Mouse (Mus musculus): ENCODE measurements around the gene Ap5z1. TPM values are rescaled to one million over a fixed set of nuclear protein-coding genes. Genes with fewer than 3 reads are reported as not detected.
A peak's percentile ranks its signal among the peaks of the same experiment; 100 is the strongest.

The Ap5z1 gene
- total RNA-seq, 2 experiments from 2014 or later = 24.4 to 31.3 TPM

GRCm38 (mm10) chr5:142458791-142459557 is 4.8 kb upstream of the Ap5z1 start:
- Histone ChIP-seq H3K27ac (peak overlapping the region; percentile 84), H3K4me3 (no peak overlapping the region)
- no peak for TF ChIP-seq CTCF (conservative IDR thresholded peaks at IDR 0.05)
- no peak for DNase-seq (ENCODE audit: low spot score in 2 of 2)

DNA sequence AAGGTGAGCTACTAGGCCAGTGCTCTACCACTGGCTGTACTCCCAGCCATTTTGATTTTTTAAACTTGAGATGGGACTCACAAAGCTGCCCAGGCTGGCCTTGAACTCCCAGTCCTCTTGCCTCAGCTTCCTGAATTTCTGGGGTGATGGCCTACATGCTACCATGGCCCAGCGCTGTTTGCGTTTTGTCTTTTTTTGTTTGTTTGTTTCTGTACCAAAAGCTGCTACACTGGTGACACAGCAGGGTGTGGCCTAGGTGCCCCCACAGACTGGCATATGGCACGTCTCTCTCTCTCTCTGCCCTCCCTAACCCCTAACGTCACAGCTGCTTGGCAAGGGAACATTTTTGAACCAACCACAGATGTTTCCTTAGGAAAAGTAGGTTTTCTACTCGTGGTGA is 3.9 kb upstream of the Ap5z1 start:
- TF ChIP-seq CTCF (conservative IDR thresholded peaks at IDR 0.05) = no peak
- no peak for DNase-seq (ENCODE audit: low spot score in 2 of 2)
- H3K4me3 ChIP-seq = no peak overlapping the region
- peak overlapping the region; percentile 84; the same call in 1 of the 2 replicates for H3K27ac ChIP-seq

- Histone ChIP-seq H3K4me3 (no peak overlapping the region), H3K27ac (no peak overlapping the region)
- DNase-seq (ENCODE audit: low spot score in 2 of 2) = no peak
- TF ChIP-seq CTCF (conservative IDR thresholded peaks at IDR 0.05) = no peak
Observed at GRCm38 (mm10) chr5:142461942-142462640, 1.7 kb upstream of the Ap5z1 start.

DNA sequence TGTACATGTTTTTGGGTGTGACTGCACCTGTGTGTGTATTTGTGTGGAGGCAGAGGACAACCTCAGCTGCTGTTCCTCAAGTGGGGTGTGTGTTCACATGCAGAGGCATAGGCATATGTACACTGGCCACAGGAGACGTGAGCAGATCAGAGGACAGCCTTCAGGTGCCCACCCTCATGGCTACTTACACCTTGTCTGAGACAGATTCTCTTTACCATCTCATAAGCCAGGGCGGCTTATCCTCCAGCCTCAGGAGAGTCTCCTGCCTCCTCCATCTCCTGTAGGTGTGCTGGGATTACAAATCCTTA is 1.1 kb upstream of the Ap5z1 start:
- 0 out of 2 replicates have a peak overlapping the region, but pooled peaks have one; percentile 91 for H3K27ac ChIP-seq
- no peak for TF ChIP-seq CTCF (conservative IDR thresholded peaks at IDR 0.05)
- DNase-seq (ENCODE audit: low spot score in 2 of 2) = no peak
- H3K4me3 ChIP-seq = no peak overlapping the region

GRCm38 (mm10) chr5:142463011-142463410 is 733 bp upstream of the Ap5z1 start:
- TF ChIP-seq CTCF (conservative IDR thresholded peaks at IDR 0.05) = no peak
- no peak for DNase-seq (ENCODE audit: low spot score in 2 of 2)
- Histone ChIP-seq H3K4me3 (peak overlapping the region; percentile 95), H3K27ac (peak overlapping the region; percentile 91)

DNA sequence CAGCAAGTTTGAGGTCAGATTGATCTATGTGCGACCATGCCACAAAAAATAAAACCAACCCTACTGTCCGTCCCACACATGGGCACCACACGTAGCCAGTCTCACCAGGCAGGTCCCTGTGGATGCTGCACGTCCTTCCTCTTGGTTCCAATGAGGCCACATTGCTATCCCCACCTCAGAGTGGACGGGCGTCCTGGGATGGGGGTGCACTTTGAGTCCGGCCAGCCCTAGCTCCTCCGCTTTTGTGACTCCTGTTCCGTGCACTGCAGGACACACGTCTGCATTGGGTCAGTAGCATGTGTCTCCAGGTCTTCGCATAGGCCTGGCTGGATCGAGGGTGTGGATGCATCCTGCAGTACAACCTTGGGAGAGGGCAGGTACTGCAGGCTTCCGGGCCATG is 4.6 kb downstream of the Ap5z1 start:
- TF ChIP-seq CTCF (conservative IDR thresholded peaks at IDR 0.05) = no peak
- no peak overlapping the region for H3K27ac ChIP-seq
- no peak for DNase-seq (ENCODE audit: low spot score in 2 of 2)
- H3K4me3 ChIP-seq = no peak overlapping the region

- TF ChIP-seq CTCF (conservative IDR thresholded peaks at IDR 0.05) = no peak
- no peak for DNase-seq (ENCODE audit: low spot score in 2 of 2)
- no peak overlapping the region for H3K4me3 ChIP-seq
- H3K27ac ChIP-seq = no peak overlapping the region
Observed at GRCm38 (mm10) chr5:142469796-142470195, 6.1 kb downstream of the Ap5z1 start.

DNA sequence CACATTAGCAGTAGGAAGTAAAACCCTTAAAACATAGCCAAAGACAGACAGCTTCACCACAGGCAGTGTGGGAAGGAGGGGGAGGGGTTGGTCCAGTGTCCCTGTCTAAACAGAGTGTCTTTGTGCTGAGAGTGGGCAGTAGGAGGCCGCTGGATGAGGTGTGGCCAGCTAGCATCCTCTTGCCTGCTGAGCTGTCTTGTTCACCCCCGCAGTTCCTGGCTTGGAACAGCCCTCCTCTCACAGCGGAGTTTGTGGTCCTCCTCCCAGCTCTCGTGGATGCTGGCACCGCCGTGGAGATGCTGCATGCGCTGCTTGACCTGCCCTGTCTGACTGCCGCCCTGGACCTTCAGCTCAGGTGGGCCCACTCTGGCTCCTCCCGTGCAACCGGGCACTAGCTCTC is 10.0 kb downstream of the Ap5z1 start:
- no peak for TF ChIP-seq CTCF (conservative IDR thresholded peaks at IDR 0.05)
- H3K27ac ChIP-seq = peak overlapping the region; percentile 48; the same call in 1 of the 2 replicates
- DNase-seq (ENCODE audit: low spot score in 2 of 2) = no peak

DNA sequence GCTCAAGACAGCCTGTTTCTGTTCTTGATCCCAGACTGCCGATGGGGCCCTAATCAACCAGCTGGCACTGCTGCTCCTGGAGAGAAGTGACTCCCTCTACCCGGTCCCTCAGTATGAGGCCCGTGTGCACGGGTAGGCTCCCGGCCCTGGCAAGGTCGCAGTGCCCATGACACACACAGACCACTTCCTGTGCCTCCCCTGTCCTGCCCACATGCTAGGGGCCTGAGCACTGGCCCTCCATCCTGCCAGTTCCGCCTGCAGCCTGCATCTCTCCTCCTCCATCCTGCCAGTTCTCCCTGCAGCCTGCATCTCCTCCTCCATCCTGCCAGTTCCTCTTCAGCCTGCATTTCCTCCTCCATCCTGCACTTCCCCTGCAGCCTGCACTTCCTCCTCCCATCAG is 11.9 kb downstream of the Ap5z1 start:
- Histone ChIP-seq H3K27ac (peak overlapping the region; percentile 61), H3K4me3 (no peak overlapping the region)
- no peak for DNase-seq (ENCODE audit: low spot score in 2 of 2)
- TF ChIP-seq CTCF (conservative IDR thresholded peaks at IDR 0.05) = no peak

More for the DNA sequence above, 10.0 kb downstream of the Ap5z1 start:
- H3K4me3 ChIP-seq = no peak overlapping the region

GRCm38 (mm10) chr5:142477346-142477745 is 13.6 kb downstream of the Ap5z1 start:
- Histone ChIP-seq H3K4me3 (no peak overlapping the region), H3K27ac (no peak overlapping the region)
- no peak for DNase-seq (ENCODE audit: low spot score in 2 of 2)
- no peak for TF ChIP-seq CTCF (conservative IDR thresholded peaks at IDR 0.05)

GRCm38 (mm10) chr5:142477866-142478615 is 14.3 kb downstream of the Ap5z1 start:
- DNase-seq (ENCODE audit: low spot score in 2 of 2) = no peak
- Histone ChIP-seq H3K4me3 (no peak overlapping the region), H3K27ac (peak overlapping the region; percentile 10; the same call in 1 of the 2 replicates)
- TF ChIP-seq CTCF (conservative IDR thresholded peaks at IDR 0.05) = no peak

DNA sequence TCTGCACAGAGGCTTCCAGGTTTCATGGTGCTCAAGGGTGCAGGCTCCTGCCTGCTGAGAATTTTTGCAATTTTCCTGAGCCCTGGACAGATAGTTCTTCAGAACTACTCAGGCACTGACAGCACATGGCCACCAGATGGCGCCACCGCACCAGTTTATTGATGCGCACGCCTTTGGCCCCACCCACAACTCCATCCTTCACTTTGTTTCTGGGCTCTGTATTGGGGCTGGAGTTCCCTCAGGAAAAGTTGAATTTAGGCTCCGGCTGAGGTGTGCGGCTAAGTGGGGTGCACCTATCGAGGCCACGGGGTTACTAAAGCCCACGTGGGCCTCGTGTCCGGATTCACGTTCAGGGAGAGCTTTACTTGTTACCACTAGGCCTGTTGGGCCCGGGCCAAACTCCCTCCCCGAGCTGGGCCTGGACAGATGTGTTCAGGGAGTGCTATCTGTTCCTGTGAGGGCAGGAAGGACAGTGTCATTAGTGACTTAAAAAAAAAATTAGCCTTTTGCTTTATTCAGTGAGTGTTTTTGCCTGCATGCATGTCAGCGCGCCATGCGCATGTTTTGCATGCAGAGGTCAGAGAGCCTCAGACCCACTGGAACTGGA is 15.2 kb downstream of the Ap5z1 start:
- no peak overlapping the region for H3K27ac ChIP-seq
- no peak overlapping the region for H3K4me3 ChIP-seq
- peak; percentile 97 for TF ChIP-seq CTCF (conservative IDR thresholded peaks at IDR 0.05)
- DNase-seq (ENCODE audit: low spot score in 2 of 2) = peak; percentile 71 to 88

- no peak overlapping the region for H3K27ac ChIP-seq
- TF ChIP-seq CTCF (conservative IDR thresholded peaks at IDR 0.05) = peak; percentile 77
- H3K4me3 ChIP-seq = no peak overlapping the region
- DNase-seq (ENCODE audit: low spot score in 2 of 2) = no peak
Observed at GRCm38 (mm10) chr5:142482512-142482911, 18.8 kb downstream of the Ap5z1 start.
